ENCODE assay signal across 12 mouse cellular contexts in the genomic region with DNA sequence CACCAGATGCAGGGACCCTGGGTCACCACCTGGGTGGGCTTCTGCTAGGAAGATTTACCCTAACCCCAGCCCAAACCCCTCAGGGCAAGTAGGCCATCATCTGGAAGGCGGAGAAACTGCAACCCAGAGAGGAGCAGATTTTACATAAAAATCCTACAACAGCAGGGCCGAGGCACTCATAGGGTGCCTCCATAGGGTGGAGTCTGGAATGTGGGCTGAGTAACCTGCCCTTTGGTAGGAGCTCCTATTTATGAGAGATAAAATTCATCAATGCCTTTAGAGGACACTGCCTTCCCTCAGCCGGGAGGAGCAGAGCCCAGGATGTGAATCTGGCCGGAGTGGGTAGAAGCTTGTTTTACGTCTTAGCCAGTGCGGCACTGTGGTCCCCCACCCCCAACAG. TPM values are rescaled to one million over a fixed set of nuclear protein-coding genes. Genes with fewer than 3 reads are reported as not detected.
DNase-seq lines count a peak whose midpoint lies in the region; ATAC-seq and TF ChIP-seq lines count a peak whose summit lies in the region.
"Had no signal": no experiment of that assay in that cellular context is flagged by ENCODE, and none has a peak within 500 bp of the region (broad histone marks: within the 10 kb centered on the region; RNA-seq: fewer than 3 reads in every experiment).

No protein-coding gene starts in this region.

- no peak for DNase-seq in heart, embryonic 10.5 days (ENCODE audit: low spot score)
- no peak for DNase-seq in heart, adult 11 months
- no peak for DNase-seq in lung, embryonic 14.5 days
- DNase-seq in lung, postnatal 36 days: no peak
- no peak for DNase-seq in cerebellum, adult 11 months
- DNase-seq in midbrain, postnatal 0 days (ENCODE audit: low spot score): no peak
- DNase-seq: layer of hippocampus, postnatal 36 days had no signal

- peaks cover 20% of the 10 kb centered on the region for H3K36me3 ChIP-seq in heart, embryonic 10.5 days
- H3K36me3 ChIP-seq in lung, embryonic 14.5 days (ENCODE audit: insufficient read depth): peaks cover 23% of the 10 kb centered on the region
- peaks cover 19% of the 10 kb centered on the region for H3K36me3 ChIP-seq in embryonic facial prominence, embryonic 15.5 days
- peaks cover 24% of the 10 kb centered on the region for H3K36me3 ChIP-seq in small intestine, adult 2 months (ENCODE audit: control insufficient read depth, insufficient read depth, low read length)
- peaks cover 16% of the 10 kb centered on the region for H3K36me3 ChIP-seq in midbrain, postnatal 0 days (ENCODE audit: insufficient read depth, low read length)

- H3K4me1 ChIP-seq in heart, embryonic 10.5 days: peaks cover 65% of the 10 kb centered on the region
- H3K4me1 ChIP-seq in lung, embryonic 14.5 days (ENCODE audit: insufficient read depth): peaks cover 12% of the 10 kb centered on the region; the same call in 1 of the 2 replicates
- peaks cover 31% of the 10 kb centered on the region for H3K4me1 ChIP-seq in embryonic facial prominence, embryonic 15.5 days
- H3K4me1 ChIP-seq in small intestine, adult 2 months (ENCODE audit: control insufficient read depth, insufficient read depth, insufficient read length, low read length): peaks cover 18% of the 10 kb centered on the region; the same call in 1 of the 2 replicates
- peaks cover 4% of the 10 kb centered on the region for H3K4me1 ChIP-seq in midbrain, postnatal 0 days (ENCODE audit: insufficient read depth, low read length)

- TF ChIP-seq POLR2A in small intestine, adult 2 months (IDR thresholded peaks at IDR 0.05; ENCODE audit: low read depth, low read length): no peak

- no peaks in the 10 kb centered on the region for H3K9me3 ChIP-seq in heart, embryonic 10.5 days
- H3K9me3 ChIP-seq in lung, embryonic 14.5 days (ENCODE audit: low read depth, low read length): no peaks in the 10 kb centered on the region
- no peaks in the 10 kb centered on the region for H3K9me3 ChIP-seq in embryonic facial prominence, embryonic 15.5 days (replicated peaks)
- no peaks in the 10 kb centered on the region for H3K9me3 ChIP-seq in midbrain, postnatal 0 days (ENCODE audit: low read length)

- no peak for TF ChIP-seq CTCF in lung, embryonic 14.5 days (IDR thresholded peaks at IDR 0.05; ENCODE audit: low read depth)
- no peak for TF ChIP-seq CTCF in small intestine, adult 2 months (IDR thresholded peaks at IDR 0.05; ENCODE audit: extremely low read depth, insufficient read length, insufficient replicate concordance, low read depth, low read length)
- TF ChIP-seq CTCF in midbrain, postnatal 0 days (IDR thresholded peaks at IDR 0.05): no peak

- H3K27ac ChIP-seq in heart, embryonic 10.5 days: 0 out of 2 replicates have a peak overlapping the region, but pooled peaks have one; percentile 9
- H3K27ac ChIP-seq in lung, embryonic 14.5 days (ENCODE audit: low read depth): no peak overlapping the region
- 0 out of 2 replicates have a peak overlapping the region, but pooled peaks have one; percentile 48 for H3K27ac ChIP-seq in embryonic facial prominence, embryonic 15.5 days (replicated peaks)
- H3K27ac ChIP-seq in small intestine, adult 2 months (ENCODE audit: insufficient read depth, low read depth, low read length): peak overlapping the region; percentile 20; the same call in 1 of the 2 replicates
- H3K27ac ChIP-seq in midbrain, postnatal 0 days (ENCODE audit: low read depth, low read length): no peak overlapping the region
- H3K27ac ChIP-seq: hindbrain, embryonic 14.5 days; macrophage had no signal

- WGBS in heart, embryonic 10.5 days: 77% methylated on average over 6 of the region's 6 CpGs
- WGBS in lung, embryonic 14.5 days: 69% methylated on average over 6 of the region's 6 CpGs
- 66% methylated on average over 6 of the region's 6 CpGs for WGBS in embryonic facial prominence, embryonic 15.5 days
- WGBS in small intestine, adult 2 months: 31% methylated on average over 6 of the region's 6 CpGs
- 91% methylated on average over 6 of the region's 6 CpGs for WGBS in midbrain, postnatal 0 days

- H3K27me3 ChIP-seq in heart, embryonic 10.5 days (ENCODE audit: insufficient read depth, poor library complexity, severe bottlenecking): 0 out of 2 replicates have a peak, but pooled peaks cover 4% of the 10 kb centered on the region
- no peaks in the 10 kb centered on the region for H3K27me3 ChIP-seq in lung, embryonic 14.5 days (ENCODE audit: insufficient read depth, low read length)
- H3K27me3 ChIP-seq in embryonic facial prominence, embryonic 15.5 days: no peaks in the 10 kb centered on the region
- no peaks in the 10 kb centered on the region for H3K27me3 ChIP-seq in small intestine, adult 2 months (ENCODE audit: control insufficient read depth, insufficient read depth, low read length)
- H3K27me3 ChIP-seq in midbrain, postnatal 0 days (ENCODE audit: insufficient read depth, low read length): 0 out of 2 replicates have a peak, but pooled peaks cover 5% of the 10 kb centered on the region

- no peak overlapping the region for H3K9ac ChIP-seq in lung, embryonic 14.5 days
- H3K9ac ChIP-seq in embryonic facial prominence, embryonic 15.5 days: no peak overlapping the region
- no peak overlapping the region for H3K9ac ChIP-seq in midbrain, postnatal 0 days (replicated peaks; ENCODE audit: low read length, poor library complexity, severe bottlenecking)
- H3K9ac ChIP-seq: hindbrain, embryonic 14.5 days had no signal

- ATAC-seq in lung, embryonic 14.5 days (ENCODE audit: insufficient read depth): no peak
- ATAC-seq in embryonic facial prominence, embryonic 15.5 days (ENCODE audit: insufficient number of reproducible peaks, low FRiP score, low TSS enrichment, low read depth): no peak
- no peak for ATAC-seq in midbrain, postnatal 0 days (ENCODE audit: low FRiP score)

- H3K4me2 ChIP-seq in lung, embryonic 14.5 days: peak overlapping the region; percentile 98
- peak overlapping the region; percentile 86 for H3K4me2 ChIP-seq in embryonic facial prominence, embryonic 15.5 days (replicated peaks)
- no peak overlapping the region for H3K4me2 ChIP-seq in midbrain, postnatal 0 days (ENCODE audit: low read depth, low read length, poor library complexity, severe bottlenecking)
- H3K4me2 ChIP-seq: hindbrain, embryonic 14.5 days had no signal

- peak overlapping the region; percentile 80; the same call in 1 of the 2 replicates for H3K4me3 ChIP-seq in heart, embryonic 10.5 days
- peak overlapping the region; percentile 62; the same call in 1 of the 2 replicates for H3K4me3 ChIP-seq in lung, embryonic 14.5 days (ENCODE audit: low read depth, low read length)
- H3K4me3 ChIP-seq in embryonic facial prominence, embryonic 15.5 days (replicated peaks): peak overlapping the region; percentile 14
- peak overlapping the region; percentile 43; the same call in 1 of the 2 replicates for H3K4me3 ChIP-seq in small intestine, adult 2 months (ENCODE audit: low read depth, low read length)
- H3K4me3 ChIP-seq in midbrain, postnatal 0 days (ENCODE audit: low read depth, low read length): no peak overlapping the region
- H3K4me3 ChIP-seq: myocyte had no signal

RNA-seq across cellular contexts. Expression of a gene that starts 3.0 kb away (rescaled TPM):
- polyA plus RNA-seq in heart, embryonic 10.5 days (2016; fragmentation: Nextera tagmentation; extraction: Ambion mirVana): 9.4 and 13.2 TPM in 2 replicates
- polyA plus RNA-seq in lung, embryonic 14.5 days (2014; fragmentation: Nextera tagmentation; extraction: Ambion mirVana): 8.5 and 9.2 TPM in 2 replicates
- 14.4 and 18.9 TPM in 2 replicates for polyA plus RNA-seq in embryonic facial prominence, embryonic 15.5 days (2015; fragmentation: Nextera tagmentation; extraction: Ambion mirVana)
- 19.1 and 33.6 TPM in 2 replicates for polyA plus RNA-seq in small intestine, adult 2 months (2012; rRNA removed)
- total RNA-seq in midbrain, postnatal 0 days (2014; rRNA removed): 2.4 and 6.0 TPM in 2 replicates
- polyA plus RNA-seq in midbrain, postnatal 0 days (2015; fragmentation: Nextera tagmentation; extraction: Ambion mirVana): 6.5 and 6.7 TPM in 2 replicates

RNA-seq across cellular contexts. Expression of a gene that starts 9.2 kb away (rescaled TPM):
- 7.1 and 10.1 TPM in 2 replicates for polyA plus RNA-seq in heart, embryonic 10.5 days (2016; fragmentation: Nextera tagmentation; extraction: Ambion mirVana)
- polyA plus RNA-seq in lung, embryonic 14.5 days (2014; fragmentation: Nextera tagmentation; extraction: Ambion mirVana): 7.8 and 8.3 TPM in 2 replicates
- polyA plus RNA-seq in embryonic facial prominence, embryonic 15.5 days (2015; fragmentation: Nextera tagmentation; extraction: Ambion mirVana): 22.2 and 24.0 TPM in 2 replicates
- polyA plus RNA-seq in small intestine, adult 2 months (2012; rRNA removed): 19.4 and 25.7 TPM in 2 replicates
- 2.3 and 3.2 TPM in 2 replicates for total RNA-seq in midbrain, postnatal 0 days (2014; rRNA removed)
- 1.3 and 2.2 TPM in 2 replicates for polyA plus RNA-seq in midbrain, postnatal 0 days (2015; fragmentation: Nextera tagmentation; extraction: Ambion mirVana)

RNA-seq across cellular contexts. Expression of a gene that starts 39.3 kb away (rescaled TPM):
- polyA plus RNA-seq in heart, embryonic 10.5 days (2016; fragmentation: Nextera tagmentation; extraction: Ambion mirVana): 13.4 and 14.6 TPM in 2 replicates
- polyA plus RNA-seq in lung, embryonic 14.5 days (2014; fragmentation: Nextera tagmentation; extraction: Ambion mirVana): 9.8 and 11.3 TPM in 2 replicates
- 11.7 and 12.3 TPM in 2 replicates for polyA plus RNA-seq in embryonic facial prominence, embryonic 15.5 days (2015; fragmentation: Nextera tagmentation; extraction: Ambion mirVana)
- 9.8 and 9.9 TPM in 2 replicates for polyA plus RNA-seq in small intestine, adult 2 months (2012; rRNA removed)
- 15.8 and 21.3 TPM in 2 replicates for total RNA-seq in midbrain, postnatal 0 days (2014; rRNA removed)
- 15.9 and 19.4 TPM in 2 replicates for polyA plus RNA-seq in midbrain, postnatal 0 days (2015; fragmentation: Nextera tagmentation; extraction: Ambion mirVana)

RNA-seq across cellular contexts. Expression of a gene that starts 41.5 kb away (rescaled TPM):
- 0.74 and 1.2 TPM in 2 replicates for polyA plus RNA-seq in heart, embryonic 10.5 days (2016; fragmentation: Nextera tagmentation; extraction: Ambion mirVana)
- 0.27 and 0.28 TPM in 2 replicates for polyA plus RNA-seq in lung, embryonic 14.5 days (2014; fragmentation: Nextera tagmentation; extraction: Ambion mirVana)
- 0.91 and 0.97 TPM in 2 replicates for polyA plus RNA-seq in embryonic facial prominence, embryonic 15.5 days (2015; fragmentation: Nextera tagmentation; extraction: Ambion mirVana)
- 0.10 and 0.25 TPM in 2 replicates for polyA plus RNA-seq in small intestine, adult 2 months (2012; rRNA removed)
- total RNA-seq in midbrain, postnatal 0 days (2014; rRNA removed): 11.0 and 13.6 TPM in 2 replicates
- polyA plus RNA-seq in midbrain, postnatal 0 days (2015; fragmentation: Nextera tagmentation; extraction: Ambion mirVana): 10.4 and 11.1 TPM in 2 replicates
- polyA plus RNA-seq: macrophage had no signal

Comparison
In these comparisons a context has a peak if more than half of its experiments do, and no peak if none do; other contexts are left out.
1. H3K27ac ChIP-seq: peak in heart, embryonic 10.5 days (single experiment), embryonic facial prominence, embryonic 15.5 days (single experiment) and small intestine, adult 2 months (single experiment); none in lung, embryonic 14.5 days (single experiment) and midbrain, postnatal 0 days (single experiment).